Mouse (Mus musculus) spleen, adult 2 months (tissue): ENCODE measurements at regions not wholly inside any gene's neighbourhood (a gene's known extent, or its start where the extent isn't known, plus 50 kb on each side); places are given as distances from the start of the nearest gene placed in this dataset.

Experiments used
- DNase-seq, 2 experiments: peaks; one replicate each; pipeline versions ENCODE4 v3.0.0 to v3.0.0-alpha.2; 2012 to 2021; ENCODE audit warnings: low spot score in 2 of 2, low read depth in 1 of 2
- H3K27ac ChIP-seq: fragments of 200-500 bp; 2 replicates; pipeline ENCODE4 v1.5.1; 2012; ENCODE audit warnings: low read length, inconsistent platforms; ENCODE audit not compliant: insufficient read depth
- H3K27me3 ChIP-seq: fragments of 200-500 bp; 2 replicates; pipeline ENCODE4 v1.6.1; 2012; ENCODE audit warnings: mild to moderate bottlenecking, moderate library complexity, low read length, inconsistent platforms; ENCODE audit not compliant: control insufficient read depth, insufficient read depth
- H3K36me3 ChIP-seq: fragments of 200-500 bp; 2 replicates; pipeline ENCODE4 v1.6.1; 2012; ENCODE audit warnings: mild to moderate bottlenecking, low read length, inconsistent platforms; ENCODE audit not compliant: control insufficient read depth, insufficient read depth
- H3K4me1 ChIP-seq: fragments of 200-500 bp; 2 replicates; pipeline ENCODE4 v1.6.1; 2011; ENCODE audit warnings: inconsistent platforms; ENCODE audit not compliant: control insufficient read depth, insufficient read depth, insufficient read length
- H3K4me3 ChIP-seq: fragments of 200-500 bp; 2 replicates; pipeline ENCODE4 v1.5.1; 2011; ENCODE audit warnings: mild to moderate bottlenecking, inconsistent platforms; ENCODE audit not compliant: insufficient read depth, insufficient read length; ENCODE audit errors: extremely low read depth
- CTCF ChIP-seq: fragments of 200-500 bp; IDR thresholded peaks from 2 replicates; pipeline ENCODE4 v1.5.1; 2011; ENCODE audit warnings: mild to moderate bottlenecking, inconsistent platforms; ENCODE audit not compliant: insufficient read depth, insufficient read length, insufficient replicate concordance; ENCODE audit errors: extremely low read depth
- POLR2A ChIP-seq: fragments of 200-500 bp; IDR thresholded peaks from 2 replicates; pipeline ENCODE4 v1.6.1; 2011; ENCODE audit warnings: low read depth, low read length, inconsistent platforms
- WGBS: fragments of 180-500 bp; shearing (Covaris S2); methylation state at CpG from one replicate; pipeline ENCODE4 v1.1.7; 2018; 5-methylcytosine and 5-hydroxymethylcytosine counted together

DNA sequence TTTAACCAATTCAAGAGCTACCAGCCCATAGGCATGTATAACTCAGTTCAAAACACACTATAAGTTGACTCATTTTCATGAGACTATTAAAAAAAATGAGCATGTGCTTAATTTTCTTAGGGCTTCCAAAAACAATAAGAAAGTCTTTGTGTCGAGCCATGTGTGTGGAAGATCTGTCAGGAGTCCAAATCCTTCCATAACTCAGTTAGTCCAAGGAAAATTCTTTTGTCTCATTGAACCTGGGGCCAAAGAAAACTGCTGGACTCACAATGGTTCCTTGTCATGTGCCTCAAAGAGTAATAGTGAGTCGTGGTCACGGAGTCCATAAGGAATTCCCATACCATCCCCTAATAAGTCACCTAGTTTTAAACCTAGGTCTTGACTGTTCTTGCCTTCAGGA, 199.0 kb upstream of the Gm21798 start:
- H3K27ac ChIP-seq = no peak overlapping the region
- no peak overlapping the region for H3K4me3 ChIP-seq
- H3K4me1 ChIP-seq = no peaks in the 10 kb centered on the region
- DNase-seq = no peak
- WGBS = 81% methylated on average over 3 of the region's 3 CpGs
- no peaks in the 10 kb centered on the region for H3K36me3 ChIP-seq
- H3K27me3 ChIP-seq = no peaks in the 10 kb centered on the region
- TF ChIP-seq POLR2A (no peak), CTCF (no peak)

DNA sequence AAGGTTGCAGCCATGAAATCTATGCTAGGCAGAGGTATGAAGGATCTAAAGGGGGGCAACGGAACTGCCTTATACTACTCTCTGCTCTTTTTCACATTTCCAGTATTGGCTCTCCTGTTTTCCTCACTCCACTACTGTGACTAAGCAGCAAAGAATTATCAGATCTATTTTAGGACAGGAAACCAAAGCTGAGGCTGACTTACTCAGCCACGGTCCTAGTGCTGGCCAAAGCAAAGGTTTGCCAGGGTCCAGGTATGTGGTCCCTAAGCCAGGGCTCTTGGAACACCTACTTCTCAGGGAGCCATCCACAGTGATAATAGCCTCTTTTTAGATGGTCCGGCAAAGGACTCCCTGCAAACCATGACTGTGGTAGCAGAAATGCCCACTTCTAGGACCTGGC, 195.6 kb upstream of the Gm21798 start:
- no peak for DNase-seq
- Histone ChIP-seq H3K4me3 (no peak overlapping the region), H3K27me3 (no peaks in the 10 kb centered on the region), H3K36me3 (no peaks in the 10 kb centered on the region), H3K4me1 (no peaks in the 10 kb centered on the region), H3K27ac (no peak overlapping the region)
- 69% methylated on average over 3 of the region's 3 CpGs for WGBS
- TF ChIP-seq CTCF = no peak
- no peak for TF ChIP-seq POLR2A

GRCm38 (mm10) chr15:64622591-64622990, 194.9 kb upstream of the Gm21798 start:
- H3K27ac ChIP-seq = no peak overlapping the region
- no peak overlapping the region for H3K4me3 ChIP-seq
- no peaks in the 10 kb centered on the region for H3K36me3 ChIP-seq
- WGBS = 84% methylated on average over 4 of the region's 4 CpGs
- H3K27me3 ChIP-seq = no peaks in the 10 kb centered on the region
- no peaks in the 10 kb centered on the region for H3K4me1 ChIP-seq
- DNase-seq = no peak
- TF ChIP-seq CTCF = no peak

DNA sequence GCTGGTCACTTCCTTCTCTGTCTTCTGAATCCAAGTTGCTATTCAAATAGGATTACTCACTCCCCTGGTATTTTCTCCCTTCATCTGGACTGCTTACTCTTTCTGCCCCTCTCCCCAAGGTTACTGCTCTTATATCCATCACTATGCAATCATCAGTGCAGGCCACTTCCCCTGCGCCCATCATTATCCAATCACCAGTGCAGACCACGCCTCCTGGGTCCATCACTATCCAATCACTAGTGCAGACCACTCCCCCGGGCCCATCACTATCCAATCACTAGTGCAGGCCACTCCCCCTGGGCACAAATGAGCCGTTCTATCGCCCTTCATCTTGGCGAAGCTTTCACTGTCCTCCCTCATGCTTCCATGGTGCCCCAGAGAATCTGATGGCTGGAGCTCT, 191.1 kb upstream of the Gm21798 start:
- Histone ChIP-seq H3K36me3 (no peaks in the 10 kb centered on the region), H3K4me3 (no peak overlapping the region), H3K27me3 (no peaks in the 10 kb centered on the region), H3K4me1 (no peaks in the 10 kb centered on the region), H3K27ac (no peak overlapping the region)
- DNase-seq = no peak
- TF ChIP-seq CTCF = no peak
- TF ChIP-seq POLR2A = no peak
- 87% methylated on average over 6 of the region's 6 CpGs for WGBS

GRCm38 (mm10) chr15:64627258-64627657, 190.2 kb upstream of the Gm21798 start:
- no peak for TF ChIP-seq POLR2A
- peak; percentile 67; the same call in 1 of the 2 replicates for TF ChIP-seq CTCF
- Histone ChIP-seq H3K27ac (no peak overlapping the region), H3K4me1 (no peaks in the 10 kb centered on the region), H3K4me3 (no peak overlapping the region), H3K36me3 (no peaks in the 10 kb centered on the region), H3K27me3 (no peaks in the 10 kb centered on the region)
- 15% methylated on average over 9 of the region's 9 CpGs for WGBS
- peak; percentile 9 to 49 for DNase-seq
